Mouse (Mus musculus) erythroblast, embryonic 14.5 days (primary cell): ENCODE measurements around the gene Zfp618.

Experiments
- GATA1 ChIP-seq: IDR thresholded peaks from 2 replicates; pipeline ENCODE4 v1.6.1; 2012; ENCODE audit warnings: low read length, inconsistent platforms, mixed read lengths
- TAL1 ChIP-seq: IDR thresholded peaks from 3 replicates; pipeline ENCODE4 v1.6.1; 2012; ENCODE audit warnings: low read length, inconsistent platforms, mixed read lengths

GRCm38 (mm10) chr4:62973086-62973485, 7.7 kb downstream of the Zfp618 start:
- TF ChIP-seq GATA1 (no peak), TAL1 (no peak)
